Mouse (Mus musculus) lung, adult 2 months (tissue): ENCODE results near the gene Cyp2d10. TPM values are rescaled to one million over a fixed set of nuclear protein-coding genes. Genes with fewer than 3 reads are reported as not detected.
"Not testable (repeated sequence)": the region's sequence is repeated elsewhere in the genome, so short reads cannot be mapped to it uniquely, and the experiment has no call there.

Experiments
- DNase-seq: peaks from one replicate; pipeline ENCODE4 v3.0.0; 2022
- H3K4me1 ChIP-seq: fragments of 200-500 bp; 2 replicates; pipeline ENCODE4 v1.6.1; 2011; ENCODE audit warnings: low read length; ENCODE audit not compliant: control insufficient read depth, insufficient read depth
- H3K4me3 ChIP-seq: fragments of 200-500 bp; replicated peaks from 2 replicates; pipeline ENCODE3; 2011; ENCODE audit warnings: low read depth, mild to moderate bottlenecking, control low read depth, low read length; ENCODE audit errors: extremely low read depth
- CTCF ChIP-seq: fragments of 200-500 bp; IDR thresholded peaks from 2 replicates; pipeline ENCODE4 v1.5.1; 2011; ENCODE audit warnings: mild to moderate bottlenecking, low read length, control low read depth; ENCODE audit not compliant: insufficient read depth
- POLR2A ChIP-seq: fragments of 200-500 bp; IDR thresholded peaks from 2 replicates; pipeline ENCODE4 v1.6.1; 2011; ENCODE audit warnings: low read depth, mild to moderate bottlenecking, control low read depth, low read length, borderline replicate concordance; ENCODE audit errors: extremely low read depth
- WGBS: fragments of 180-500 bp; shearing (Covaris S2); methylation state at CpG from one replicate; pipeline ENCODE4 v1.1.7; 2018; 5-methylcytosine and 5-hydroxymethylcytosine counted together
- polyA plus RNA-seq: library from polyadenylated mRNA; depleted of rRNA; stranded (reverse); fragments of >200 nt; gene quantifications from 2 replicates; pipeline ENCODE4 v1.2.3, GENCODE M21; 2012; rRNA removed

The Cyp2d10 gene
- polyA plus RNA-seq, result 0.43 and 0.65 TPM in 2 replicates

DNA sequence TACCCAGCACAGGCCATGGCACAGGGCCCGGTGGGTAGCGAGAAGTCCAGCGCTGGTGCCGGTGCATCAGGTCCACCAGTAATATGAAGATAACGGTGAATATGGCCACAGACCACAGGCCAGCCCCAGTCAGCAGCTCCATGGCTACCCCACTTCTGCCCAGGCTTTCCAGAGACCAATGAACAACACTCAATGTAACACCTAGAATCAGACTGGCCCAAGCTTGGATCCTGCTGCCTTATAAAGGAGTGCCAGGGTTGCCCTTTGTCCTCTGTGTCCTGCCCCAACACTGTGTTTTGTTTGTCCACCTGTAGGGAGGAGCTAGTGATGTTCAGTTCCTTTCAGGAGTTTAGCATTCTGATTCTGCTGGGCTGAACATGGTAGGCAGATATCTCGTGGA lies at the start of gene Cyp2d10:
TSS of gene Cyp2d10 (minus strand) at position 215 of the 400 bp plus-strand sequence.
- TF ChIP-seq POLR2A (no peak), CTCF (no peak)
- WGBS, result 90% methylated on average over 6 of the region's 6 CpGs
- Histone ChIP-seq H3K4me1 (no peaks in the 10 kb centered on the region), H3K4me3 (no peak within 1 kb of the TSS)
- no peak for DNase-seq

DNA sequence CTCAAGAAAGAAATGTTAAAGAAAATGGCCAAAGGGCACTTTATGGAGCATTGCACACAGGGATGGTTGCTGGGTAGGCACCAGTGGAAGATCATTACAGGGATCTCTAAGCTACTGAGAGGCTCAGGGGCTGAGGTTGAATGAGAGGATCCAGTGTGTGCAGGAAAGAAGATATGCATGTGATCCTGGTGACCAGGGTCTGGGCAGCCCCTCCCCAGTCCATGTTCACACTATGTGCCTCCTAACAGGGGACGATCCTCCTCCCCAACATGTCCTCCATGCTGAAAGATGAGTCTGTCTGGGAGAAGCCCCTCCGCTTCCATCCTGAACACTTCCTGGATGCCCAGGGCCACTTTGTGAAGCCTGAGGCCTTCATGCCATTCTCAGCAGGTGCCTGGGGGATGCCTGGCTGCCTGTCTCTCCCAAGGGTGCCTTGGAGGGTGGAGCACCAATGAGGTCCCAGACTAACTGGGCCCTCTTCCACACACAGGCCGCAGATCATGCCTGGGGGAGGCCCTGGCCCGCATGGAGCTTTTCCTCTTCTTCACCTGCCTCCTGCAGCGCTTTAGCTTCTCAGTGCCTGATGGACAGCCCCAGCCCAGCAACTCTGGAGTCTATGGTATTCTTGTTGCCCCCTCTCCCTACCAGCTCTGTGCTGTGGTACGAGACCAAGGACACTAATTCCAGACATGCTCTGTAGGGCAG lies 49.2 kb upstream of the Cyp2d10 start:
- not testable (repeated sequence) for H3K4me1 ChIP-seq, DNase-seq, H3K4me3 ChIP-seq
- WGBS, result 84% methylated on average over 6 of the region's 6 CpGs

DNA sequence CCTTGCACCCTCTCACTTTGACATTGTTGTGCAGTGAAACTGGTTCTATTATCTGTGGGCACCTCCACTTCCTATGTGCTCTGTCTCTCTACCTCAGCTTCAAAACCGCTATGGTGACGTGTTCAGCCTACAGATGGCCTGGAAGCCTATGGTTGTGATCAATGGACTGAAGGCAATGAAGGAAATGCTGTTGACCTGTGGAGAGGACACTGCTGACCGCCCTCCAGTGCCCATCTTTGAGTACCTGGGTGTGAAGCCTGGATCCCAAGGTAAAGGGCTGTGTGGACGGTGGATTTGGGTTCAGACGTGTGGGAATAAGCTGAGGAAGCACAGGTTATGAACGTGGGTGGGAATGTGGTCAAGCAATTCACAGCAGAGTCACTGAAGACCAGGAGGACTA lies 46.5 kb upstream of the Cyp2d10 start:
- not testable (repeated sequence) for H3K4me1 ChIP-seq, DNase-seq, H3K4me3 ChIP-seq
- 80% methylated on average over 6 of the region's 6 CpGs for WGBS

DNA sequence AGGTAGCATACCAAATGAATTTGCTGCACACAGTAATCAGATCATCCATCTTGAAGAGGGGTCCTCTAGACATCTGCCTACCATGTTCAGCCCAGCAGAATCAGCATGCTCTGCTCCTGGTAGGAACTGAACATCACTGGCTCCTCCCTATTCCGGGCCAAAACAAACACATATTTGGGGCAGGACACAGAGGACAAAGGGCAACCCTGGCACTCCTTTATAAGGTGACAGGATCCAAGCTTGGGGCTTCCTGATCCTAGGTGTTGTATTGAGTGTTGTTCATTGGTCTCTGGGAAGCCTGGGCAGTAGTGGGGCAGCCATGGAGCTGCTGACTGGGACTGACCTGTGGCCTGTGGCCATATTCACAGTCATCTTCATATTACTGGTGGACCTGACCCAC lies 45.1 kb upstream of the Cyp2d10 start:
- not testable (repeated sequence) for H3K4me3 ChIP-seq, H3K4me1 ChIP-seq, DNase-seq
- WGBS, result 86% methylated on average over 1 of the region's 1 CpGs

DNA sequence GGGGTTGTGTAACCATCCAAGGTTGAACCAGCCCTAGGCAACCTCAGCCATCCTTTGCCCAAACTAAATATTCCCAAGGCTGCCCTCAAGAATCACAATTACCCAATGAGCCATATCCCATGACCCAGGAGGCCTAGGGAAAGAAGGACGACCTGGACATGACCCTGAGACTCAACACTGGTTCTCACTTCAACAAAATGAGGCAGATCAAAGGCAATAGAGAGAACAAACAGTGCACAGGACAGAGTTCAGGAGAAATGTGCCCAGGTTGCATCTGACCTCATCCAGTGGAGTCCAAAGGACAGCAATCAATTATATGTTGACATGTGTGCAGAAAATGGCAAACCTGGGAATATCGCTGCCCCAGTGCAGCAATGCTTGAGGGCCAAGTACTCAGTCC lies 43.0 kb upstream of the Cyp2d10 start:
- not testable (repeated sequence) for H3K4me1 ChIP-seq, H3K4me3 ChIP-seq, DNase-seq
- WGBS, result 41% methylated on average over 2 of the region's 2 CpGs

DNA sequence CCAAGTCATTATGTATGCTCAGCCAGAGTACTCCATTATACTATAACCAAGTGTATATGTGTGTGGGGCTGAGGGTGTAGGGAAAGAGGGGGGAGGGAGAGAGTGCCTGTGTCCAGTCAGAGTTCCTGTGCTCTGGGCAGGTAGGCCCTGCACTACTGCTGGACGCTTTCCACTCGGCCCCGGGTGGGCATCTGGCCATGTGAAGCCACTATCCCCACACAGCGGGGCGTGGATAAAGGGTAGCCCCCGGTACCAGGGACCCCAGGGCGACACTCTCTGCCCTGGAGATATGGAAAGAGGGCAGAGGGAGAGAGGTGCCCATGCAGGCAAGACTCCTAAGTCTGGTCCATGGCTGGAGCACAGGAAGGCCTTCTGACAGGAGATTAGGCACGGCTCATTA lies 38.2 kb upstream of the Cyp2d10 start:
- DNase-seq, result no peak
- WGBS, result 81% methylated on average over 8 of the region's 8 CpGs
- TF ChIP-seq POLR2A (no peak), CTCF (no peak)
- Histone ChIP-seq H3K4me1 (no peaks in the 10 kb centered on the region), H3K4me3 (no peak overlapping the region)

DNA sequence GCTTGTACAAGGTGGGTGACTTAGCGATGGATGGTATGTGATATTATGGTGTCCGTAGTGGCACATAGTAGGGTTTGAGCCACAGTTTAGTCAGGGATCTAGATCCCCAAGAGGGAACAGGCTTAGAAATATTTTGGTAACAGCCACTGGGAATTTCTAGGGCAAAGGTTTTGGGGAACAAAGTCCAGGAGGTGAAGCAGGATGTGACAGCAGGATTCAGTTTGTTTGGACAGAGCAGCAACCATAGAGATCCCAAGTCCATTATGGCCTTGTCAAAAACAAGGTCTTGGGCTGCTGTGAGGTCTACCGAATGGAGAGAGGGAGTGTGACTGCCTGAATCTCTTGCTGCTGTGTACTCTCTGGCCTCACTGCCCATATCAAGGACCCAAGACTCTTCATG lies 36.7 kb upstream of the Cyp2d10 start:
- Histone ChIP-seq H3K4me1 (no peaks in the 10 kb centered on the region), H3K4me3 (no peak overlapping the region)
- DNase-seq, result no peak
- WGBS, result 88% methylated on average over 3 of the region's 3 CpGs
- no peak for TF ChIP-seq CTCF
- no peak for TF ChIP-seq POLR2A

DNA sequence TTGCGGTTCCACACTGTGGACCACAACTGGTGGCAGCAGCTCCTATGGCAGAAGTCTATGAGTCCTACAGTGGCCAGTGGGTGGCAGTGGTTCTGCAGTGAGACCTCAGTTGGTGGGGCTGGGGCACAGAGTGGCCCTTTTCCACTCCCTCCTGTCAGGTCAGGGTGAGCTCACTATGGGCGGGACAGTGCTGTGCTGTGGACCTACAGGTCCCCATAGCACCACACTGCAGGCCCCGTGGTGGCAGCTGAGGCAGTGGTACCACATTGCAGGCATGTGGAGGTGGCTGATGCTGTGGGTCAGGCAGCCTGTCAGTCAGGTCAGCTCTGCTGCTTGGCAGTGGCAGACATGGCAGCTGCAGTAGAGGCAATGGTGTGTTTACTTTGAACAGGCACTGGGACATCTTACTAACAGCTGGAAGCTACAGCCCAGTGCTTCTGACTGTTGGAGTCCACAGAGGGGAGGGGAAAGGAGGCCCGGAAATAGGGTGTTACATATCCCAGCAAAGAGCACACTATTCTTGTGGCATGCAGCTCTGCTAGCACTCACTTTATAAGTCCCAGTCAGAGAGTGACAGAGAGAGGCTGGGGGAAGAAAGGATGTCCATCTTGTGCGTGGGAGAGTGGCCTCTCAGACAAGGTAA lies 31.1 kb upstream of the Cyp2d10 start:
- no peak for DNase-seq
- no peak for TF ChIP-seq POLR2A
- no peak for TF ChIP-seq CTCF
- 52% methylated on average over 5 of the region's 5 CpGs for WGBS
- Histone ChIP-seq H3K4me3 (no peak overlapping the region), H3K4me1 (no peaks in the 10 kb centered on the region)

DNA sequence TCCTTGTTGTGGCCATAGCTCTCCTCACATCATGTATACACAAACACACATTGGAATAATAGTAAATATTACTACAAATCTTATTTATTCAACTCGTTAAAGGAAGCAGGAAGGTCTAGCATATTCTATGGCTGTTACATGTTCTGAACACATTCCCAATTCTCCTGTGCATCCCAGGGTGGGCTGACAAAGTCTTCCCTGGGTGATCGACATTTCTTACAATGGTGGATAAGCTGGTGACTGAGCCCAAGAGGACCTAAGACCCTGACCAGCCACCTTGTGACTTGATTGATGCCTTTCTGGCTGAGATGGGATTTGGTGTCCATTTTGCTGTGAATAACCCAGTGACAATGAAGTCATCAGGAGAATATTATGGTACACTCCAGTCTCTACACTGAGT lies 28.6 kb upstream of the Cyp2d10 start:
- Histone ChIP-seq H3K4me1 (no peaks in the 10 kb centered on the region), H3K4me3 (no peak overlapping the region)
- TF ChIP-seq CTCF (no peak), POLR2A (no peak)
- no peak for DNase-seq
- 87% methylated on average over 2 of the region's 2 CpGs for WGBS

DNA sequence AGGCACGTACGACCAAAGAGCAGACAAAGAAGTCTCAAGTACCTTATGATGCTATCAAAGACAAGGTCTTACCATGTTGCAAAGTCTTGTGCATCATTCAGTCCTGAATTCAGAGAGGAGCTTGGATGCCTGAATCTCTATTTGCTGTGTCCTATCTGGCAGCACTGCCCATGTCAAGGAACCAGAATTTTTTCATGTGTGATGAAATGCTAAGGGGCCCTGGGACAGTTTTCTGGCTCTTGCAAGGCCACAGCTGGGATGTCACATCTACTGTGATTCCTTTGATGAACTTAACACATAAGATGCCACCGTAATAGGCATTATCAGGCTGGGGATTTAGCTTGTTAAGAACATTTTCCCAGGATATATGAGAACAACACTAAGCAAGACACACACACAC lies 28.0 kb upstream of the Cyp2d10 start:
- TF ChIP-seq POLR2A (no peak), CTCF (no peak)
- H3K4me3 ChIP-seq, result no peak overlapping the region
- H3K4me1 ChIP-seq, result no peaks in the 10 kb centered on the region
- WGBS, result 64% methylated on average over 3 of the region's 3 CpGs
- DNase-seq, result no peak

DNA sequence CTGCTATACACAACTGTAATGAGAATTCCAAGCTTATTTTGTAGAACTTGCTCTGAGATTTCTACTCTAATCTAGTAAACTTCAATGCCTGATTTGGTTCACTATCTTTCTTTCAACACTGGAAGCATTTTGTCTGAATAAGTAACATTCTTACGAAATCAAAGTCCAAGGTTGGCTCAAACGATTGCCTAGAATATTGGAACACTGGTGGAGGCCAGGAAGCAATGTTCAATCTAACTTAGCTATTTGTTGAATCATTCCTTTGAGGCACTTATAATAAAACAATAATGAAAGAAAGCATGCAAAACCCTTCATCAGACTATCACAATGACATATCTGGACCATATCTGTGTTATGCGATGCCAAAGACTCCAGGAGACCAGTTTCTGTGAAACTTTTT lies 27.5 kb upstream of the Cyp2d10 start:
- no peak for DNase-seq
- TF ChIP-seq CTCF (no peak), POLR2A (no peak)

More for the DNA sequence above, 27.5 kb upstream of the Cyp2d10 start:
- WGBS, result 79% methylated on average over 3 of the region's 3 CpGs
- H3K4me3 ChIP-seq, result no peak overlapping the region
- no peaks in the 10 kb centered on the region for H3K4me1 ChIP-seq
